Mouse (Mus musculus) midbrain, embryonic 11.5 days (tissue): ENCODE results near the gene Lrpap1. TPM values are rescaled to one million over a fixed set of nuclear protein-coding genes. Genes with fewer than 3 reads are reported as not detected.

Experiments
- ATAC-seq: fragments of 200-750 bp; cut with Nextera tagmentation; 2 replicates; pipeline ENCODE4 v1.8.0; 2017; ENCODE audit warnings: moderate TSS enrichment, moderate library complexity; ENCODE audit not compliant: low FRiP score
- DNase-seq: peaks from one replicate; pipeline ENCODE4 v3.0.0; 2015; ENCODE audit warnings: low spot score; ENCODE audit errors: missing footprints
- H3K27ac ChIP-seq: fragments of 300-500 bp; sonication (generic); 2 replicates; pipeline ENCODE4 v1.5.1; 2014; ENCODE audit warnings: low read depth, low read length
- H3K27me3 ChIP-seq: fragments of 300-500 bp; sonication (generic); 2 replicates; pipeline ENCODE4 v1.6.1; 2014; ENCODE audit warnings: mild to moderate bottlenecking, low read length, moderate library complexity, mixed read lengths; ENCODE audit not compliant: control insufficient read depth, insufficient read depth
- H3K36me3 ChIP-seq: fragments of 300-500 bp; sonication (generic); 2 replicates; pipeline ENCODE4 v1.6.1; 2014; ENCODE audit warnings: mild to moderate bottlenecking, low read length, moderate library complexity, mixed read lengths; ENCODE audit not compliant: control insufficient read depth, insufficient read depth
- H3K4me1 ChIP-seq: fragments of 300-500 bp; sonication (generic); 2 replicates; pipeline ENCODE4 v1.6.1; 2014; ENCODE audit warnings: low read length; ENCODE audit not compliant: control insufficient read depth, insufficient read depth
- H3K4me2 ChIP-seq: fragments of 300-500 bp; sonication (generic); 2 replicates; pipeline ENCODE4 v1.6.1; 2014; ENCODE audit warnings: mild to moderate bottlenecking, moderate library complexity
- H3K4me3 ChIP-seq: fragments of 300-500 bp; sonication (generic); 2 replicates; pipeline ENCODE4 v1.5.1; 2014; ENCODE audit warnings: low read depth, low read length
- H3K9ac ChIP-seq: fragments of 300-500 bp; sonication (generic); 2 replicates; pipeline ENCODE4 v1.6.1; 2014; ENCODE audit warnings: low read length
- H3K9me3 ChIP-seq: fragments of 300-500 bp; sonication (generic); 2 replicates; pipeline ENCODE4 v1.6.1; 2016; ENCODE audit warnings: low read length; ENCODE audit not compliant: control insufficient read depth
- WGBS: fragments of 180-500 bp; shearing (Covaris S2); extraction: QIAGEN DNeasy Blood & Tissue Kit; methylation state at CpG from one replicate; pipeline ENCODE4 v1.1.7; 2014; 5-methylcytosine and 5-hydroxymethylcytosine counted together
- polyA plus RNA-seq: library from polyadenylated mRNA; unstranded; fragments of >200 nt; fragmentation: Nextera tagmentation; extraction: Ambion mirVana; gene quantifications from 2 replicates; pipeline ENCODE4 v1.2.1, GENCODE M21; 2014

Lrpap1 gene
- polyA plus RNA-seq, 1 experiment from 2014 or later: 95.5 TPM

- DNase-seq: no peak
- H3K36me3 ChIP-seq: no peaks in the 10 kb centered on the region
- H3K4me3 ChIP-seq: no peak overlapping the region
- no peak for ATAC-seq
- no peaks in the 10 kb centered on the region for H3K9me3 ChIP-seq
- whole genome bisulfite sequencing: 28% methylated on average over 1 of the region's 1 CpGs
- H3K27me3 ChIP-seq: no peaks in the 10 kb centered on the region
- peaks cover 2% of the 10 kb centered on the region; the same call in 1 of the 2 replicates for H3K4me1 ChIP-seq
- no peak overlapping the region for H3K9ac ChIP-seq
- no peak overlapping the region for H3K27ac ChIP-seq
- no peak overlapping the region for H3K4me2 ChIP-seq
These were observed 25.7 kb upstream of the Lrpap1 start for GRCm38 (mm10) chr5:35131237-35131636.

GRCm38 (mm10) chr5:35129767-35130191 is 24.2 kb upstream of the Lrpap1 start:
- DNase-seq (no peak), ATAC-seq (no peak)
- Histone ChIP-seq H3K9me3 (no peaks in the 10 kb centered on the region), H3K27me3 (no peaks in the 10 kb centered on the region), H3K4me3 (no peak overlapping the region), H3K4me2 (no peak overlapping the region), H3K4me1 (peaks cover 2% of the 10 kb centered on the region; the same call in 1 of the 2 replicates), H3K9ac (no peak overlapping the region), H3K27ac (no peak overlapping the region), H3K36me3 (no peaks in the 10 kb centered on the region)
- 84% methylated on average over 7 of the region's 7 CpGs for WGBS

- Histone ChIP-seq H3K4me2 (no peak overlapping the region), H3K27me3 (no peaks in the 10 kb centered on the region), H3K9ac (no peak overlapping the region), H3K9me3 (no peaks in the 10 kb centered on the region), H3K36me3 (no peaks in the 10 kb centered on the region), H3K27ac (no peak overlapping the region), H3K4me3 (no peak overlapping the region), H3K4me1 (peaks cover 2% of the 10 kb centered on the region; the same call in 1 of the 2 replicates)
- ATAC-seq: no peak
- 91% methylated on average over 16 of the region's 16 CpGs for WGBS
- no peak for DNase-seq
These were observed 23.6 kb upstream of the Lrpap1 start for GRCm38 (mm10) chr5:35129208-35129607.

GRCm38 (mm10) chr5:35120024-35120423 is 14.5 kb upstream of the Lrpap1 start:
- no peak overlapping the region for H3K4me2 ChIP-seq
- no peak overlapping the region for H3K4me3 ChIP-seq
- no peaks in the 10 kb centered on the region for H3K36me3 ChIP-seq
- H3K27me3 ChIP-seq: no peaks in the 10 kb centered on the region
- no peak overlapping the region for H3K9ac ChIP-seq
- DNase-seq: no peak
- H3K27ac ChIP-seq: no peak overlapping the region
- no peak for ATAC-seq
- 88% methylated on average over 8 of the region's 8 CpGs for WGBS
- H3K4me1 ChIP-seq: no peaks in the 10 kb centered on the region
- H3K9me3 ChIP-seq: no peaks in the 10 kb centered on the region

- H3K4me1 ChIP-seq: no peaks in the 10 kb centered on the region
- no peaks in the 10 kb centered on the region for H3K27me3 ChIP-seq
- H3K36me3 ChIP-seq: no peaks in the 10 kb centered on the region
- no peak overlapping the region for H3K4me3 ChIP-seq
- H3K27ac ChIP-seq: no peak overlapping the region
- H3K9ac ChIP-seq: no peak overlapping the region
- ATAC-seq (no peak), DNase-seq (no peak)
- no peaks in the 10 kb centered on the region for H3K9me3 ChIP-seq
- WGBS: 93% methylated on average over 2 of the region's 2 CpGs
- no peak overlapping the region for H3K4me2 ChIP-seq
These were observed 12.9 kb upstream of the Lrpap1 start for GRCm38 (mm10) chr5:35118418-35118817.

GRCm38 (mm10) chr5:35117633-35118032 is 12.1 kb upstream of the Lrpap1 start:
- 67% methylated on average over 3 of the region's 3 CpGs for WGBS

GRCm38 (mm10) chr5:35116002-35116401 is 10.4 kb upstream of the Lrpap1 start:
- DNase-seq (no peak), ATAC-seq (no peak)
- H3K36me3 ChIP-seq: no peaks in the 10 kb centered on the region
- no peaks in the 10 kb centered on the region for H3K27me3 ChIP-seq
- H3K27ac ChIP-seq: no peak overlapping the region
- no peaks in the 10 kb centered on the region for H3K4me1 ChIP-seq
- no peak overlapping the region for H3K4me3 ChIP-seq
- H3K9me3 ChIP-seq: no peaks in the 10 kb centered on the region
- WGBS: 80% methylated on average over 3 of the region's 3 CpGs
- no peak overlapping the region for H3K9ac ChIP-seq
- H3K4me2 ChIP-seq: no peak overlapping the region

More at GRCm38 (mm10) chr5:35117633-35118032, 12.1 kb upstream of the Lrpap1 start:
- Histone ChIP-seq H3K9me3 (no peaks in the 10 kb centered on the region), H3K4me1 (no peaks in the 10 kb centered on the region), H3K4me3 (no peak overlapping the region), H3K27ac (no peak overlapping the region), H3K9ac (no peak overlapping the region), H3K36me3 (no peaks in the 10 kb centered on the region), H3K4me2 (no peak overlapping the region), H3K27me3 (no peaks in the 10 kb centered on the region)
- ATAC-seq (no peak), DNase-seq (no peak)

- Histone ChIP-seq H3K36me3 (no peaks in the 10 kb centered on the region), H3K27ac (no peak overlapping the region), H3K4me1 (no peaks in the 10 kb centered on the region), H3K9me3 (no peaks in the 10 kb centered on the region), H3K9ac (no peak overlapping the region), H3K27me3 (no peaks in the 10 kb centered on the region), H3K4me3 (no peak overlapping the region), H3K4me2 (no peak overlapping the region)
- 58% methylated on average over 4 of the region's 4 CpGs for WGBS
- ATAC-seq (no peak), DNase-seq (no peak)
These were observed 6.9 kb upstream of the Lrpap1 start for GRCm38 (mm10) chr5:35112444-35112843.

GRCm38 (mm10) chr5:35105922-35106298 is 344 bp upstream of the Lrpap1 start:
- H3K9ac ChIP-seq: peak overlapping the region; percentile 58
- no peak overlapping the region; the same call in 1 of the 2 replicates for H3K27ac ChIP-seq
- no peaks in the 10 kb centered on the region for H3K27me3 ChIP-seq
- WGBS: 9% methylated on average over 11 of the region's 11 CpGs
- 0 out of 2 replicates have a peak, but pooled peaks cover 2% of the 10 kb centered on the region for H3K36me3 ChIP-seq
- peak; percentile 79; the same call in 1 of the 2 replicates for ATAC-seq
- H3K4me2 ChIP-seq: peak overlapping the region; percentile 53
- DNase-seq: no peak
- no peaks in the 10 kb centered on the region for H3K9me3 ChIP-seq
- peaks cover 16% of the 10 kb centered on the region for H3K4me1 ChIP-seq
- peak overlapping the region; percentile 70 for H3K4me3 ChIP-seq
